Mouse (Mus musculus) stomach, postnatal 0 days (tissue): ENCODE results near the gene Arhgap17.

Source experiments
- CTCF ChIP-seq: IDR thresholded peaks from 2 replicates; pipeline ENCODE4 v1.5.1; 2016; ENCODE audit warnings: antibody characterized with exemption, low read depth, mild to moderate bottlenecking, moderate library complexity
- EP300 ChIP-seq: optimal IDR thresholded peaks from 2 replicates; pipeline ENCODE3; 2016; ENCODE audit warnings: antibody characterized with exemption

- TF ChIP-seq CTCF (no peak), EP300 (no peak)
Observed at GRCm38 (mm10) chr7:123361229-123361980, 8.3 kb downstream of the Arhgap17 start.
